Comparison of ENCODE assay signal across 9 mouse cellular contexts in genomic region chr5:49857202-49857601, GRCm38 (mm10).
DNase-seq lines count a peak whose midpoint lies in the region; ATAC-seq and TF ChIP-seq lines count a peak whose summit lies in the region.
"Had no signal": no experiment of that assay in that cellular context is flagged by ENCODE, and none has a peak within 500 bp of the region (broad histone marks: within the 10 kb centered on the region; RNA-seq: fewer than 3 reads in every experiment).

No protein-coding gene starts in this region.

- no peak overlapping the region for H3K27ac ChIP-seq in left cerebral cortex, adult 2 months
- H3K27ac ChIP-seq: limb, embryonic 13.5 days had no signal

- peak; percentile 13 for DNase-seq in cerebellum, adult 11 months
- no peak for DNase-seq in cerebellum, adult 9-11 months
- DNase-seq in left cerebral cortex, adult 2 months (ENCODE audit: extremely low spot score in 1 of 2, low spot score in 2 of 2): no peak
- no peak for DNase-seq in left cerebral cortex, adult 8-10 months (ENCODE audit: low spot score in 2 of 2)
- peak; percentile 58 for DNase-seq in R1 (ENCODE audit: low read depth, low spot score)
- DNase-seq in kidney, postnatal 36 days: peak; percentile 5 to 57
- no peak for DNase-seq in layer of hippocampus, postnatal 10 days (ENCODE audit: low spot score in 2 of 2)

- peak; percentile 57 for TF ChIP-seq CTCF in left cerebral cortex, adult 2 months (IDR thresholded peaks at IDR 0.05)

- intact Hi-C loops in left cerebral cortex, adult 2 months (cut with DNase I): loop anchor here (5.0 kb wide), 1 partner anchor 490 kb away; no protein-coding TSS in a partner anchor

- ATAC-seq in granulocyte monocyte progenitor cell, adult 5-6 weeks (replicated peaks; ENCODE audit: poor library complexity, severe bottlenecking): no peak

- H3K4me3 ChIP-seq in left cerebral cortex, adult 2 months: no peak overlapping the region
- H3K4me3 ChIP-seq: limb, embryonic 13.5 days had no signal

Comparison
In these comparisons a context has a peak if more than half of its experiments do, and no peak if none do; other contexts are left out.
1. DNase-seq: peak in cerebellum, adult 11 months (single experiment), R1 (single experiment) and kidney, postnatal 36 days (2 of 2); none in cerebellum, adult 9-11 months (single experiment), left cerebral cortex, adult 2 months (0 of 2), left cerebral cortex, adult 8-10 months (0 of 2) and layer of hippocampus, postnatal 10 days (0 of 2).